Mouse (Mus musculus) adrenal gland, adult 8-10 months (tissue): ENCODE results near the gene Cirbp. TPM values are rescaled to one million over a fixed set of nuclear protein-coding genes. Genes with fewer than 3 reads are reported as not detected.
"Not testable (repeated sequence)": the region's sequence is repeated elsewhere in the genome, so short reads cannot be mapped to it uniquely, and the experiment has no call there.

ENCODE experiments used
- DNase-seq: peaks from one replicate; pipeline ENCODE4 v3.0.0; 2022
- total RNA-seq, 4 experiments: library from RNA; stranded (reverse); gene quantifications; 2 replicates each; pipeline ENCODE4 v1.2.4; 2022

Gene Cirbp
- total RNA-seq, 4 experiments from 2014 or later: 44.2 to 234 (median 162) TPM

DNA sequence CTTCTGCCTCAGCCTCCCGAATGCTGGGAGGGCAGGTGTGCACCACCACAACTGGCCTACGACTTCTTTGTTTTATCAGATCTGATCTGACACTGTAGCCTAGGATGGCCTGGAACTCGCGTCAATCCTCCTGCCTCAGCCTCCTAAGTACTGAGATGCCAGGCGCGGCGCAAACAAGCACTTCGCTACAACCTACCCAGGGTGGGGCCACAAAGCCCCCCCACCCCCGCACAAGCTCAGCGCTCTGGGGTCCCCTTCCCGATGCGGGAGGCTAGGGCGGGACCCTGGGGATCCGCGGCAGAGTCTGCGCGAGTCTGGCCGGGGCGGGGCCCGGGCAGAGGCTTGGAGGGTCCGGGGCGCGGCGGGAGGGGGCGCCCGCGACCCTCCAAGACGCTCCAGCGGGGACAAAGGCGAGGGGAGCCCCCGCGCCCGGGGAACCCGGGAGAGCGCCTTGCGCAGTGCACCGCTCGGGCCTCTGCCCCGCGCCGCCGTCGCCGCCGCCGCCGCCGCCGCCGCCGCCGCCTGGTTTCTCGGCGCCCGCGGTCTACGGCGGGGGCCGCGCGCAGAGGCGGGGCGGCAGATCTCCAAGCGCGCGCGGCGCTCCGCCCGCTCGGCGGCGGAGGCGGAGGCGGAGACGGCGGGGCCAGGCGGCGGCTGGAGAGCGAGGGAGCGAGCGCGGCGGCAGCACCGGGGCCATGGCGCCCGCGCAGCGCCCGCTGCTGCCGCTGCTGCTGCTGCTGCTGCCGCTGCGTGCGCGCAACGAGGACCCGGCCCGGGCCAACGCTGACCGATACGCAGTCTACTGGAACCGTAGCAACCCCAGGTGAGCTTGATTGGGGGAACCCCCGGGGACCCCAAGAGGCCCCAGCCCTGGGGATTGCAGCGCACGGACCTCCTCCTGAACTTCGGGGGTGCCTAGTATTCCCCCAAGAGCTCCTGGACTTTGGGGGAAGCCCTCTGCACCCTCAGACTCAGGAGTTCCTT, 13.6 kb downstream of the Cirbp start, which contains the start of gene Efna2:
Efna2 (plus strand) TSS at position 415 of the 984 bp plus-strand sequence.
- DNase-seq: peak; percentile 30

DNA sequence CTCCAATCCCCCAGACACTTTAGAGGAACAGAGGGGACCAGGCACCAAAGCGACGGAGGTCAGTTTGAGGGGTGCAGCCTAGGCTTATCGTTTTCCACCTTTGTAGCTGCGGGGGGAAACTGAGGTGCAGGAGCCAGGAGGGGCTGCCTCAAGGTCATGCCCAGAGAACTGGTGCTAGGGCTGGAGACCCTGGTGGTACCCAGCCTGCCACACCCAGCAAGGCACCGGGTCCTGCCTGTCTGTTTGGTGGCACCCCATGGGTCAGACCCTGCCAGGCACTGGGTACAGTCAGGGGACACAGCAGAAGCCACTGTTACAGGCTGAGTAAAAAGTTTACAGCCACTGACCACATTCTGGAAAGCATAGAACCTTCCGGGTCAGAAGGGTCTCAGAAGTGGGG, 14.5 kb downstream of the Cirbp start:
- no peak for DNase-seq

DNA sequence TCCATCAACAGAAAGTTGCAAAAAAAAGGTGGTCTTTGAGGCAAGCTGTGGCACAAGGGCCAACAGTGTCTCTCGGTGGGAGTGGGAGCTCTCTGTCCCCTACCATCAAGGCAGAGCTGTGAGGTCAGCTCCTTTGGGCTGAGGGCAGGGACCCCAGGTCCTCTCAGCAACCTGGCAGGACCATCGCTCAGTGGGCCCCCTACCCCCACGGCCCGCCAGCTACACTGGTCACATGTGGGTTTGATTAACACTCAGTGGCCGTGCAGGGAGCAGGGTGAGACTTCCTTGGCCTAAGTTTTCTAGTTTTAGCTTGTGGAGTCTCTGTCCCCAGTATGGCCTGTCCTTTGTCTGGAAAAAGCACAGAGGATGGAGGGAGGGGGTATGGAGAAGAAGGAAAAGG, 15.0 kb downstream of the Cirbp start:
- DNase-seq: no peak

DNA sequence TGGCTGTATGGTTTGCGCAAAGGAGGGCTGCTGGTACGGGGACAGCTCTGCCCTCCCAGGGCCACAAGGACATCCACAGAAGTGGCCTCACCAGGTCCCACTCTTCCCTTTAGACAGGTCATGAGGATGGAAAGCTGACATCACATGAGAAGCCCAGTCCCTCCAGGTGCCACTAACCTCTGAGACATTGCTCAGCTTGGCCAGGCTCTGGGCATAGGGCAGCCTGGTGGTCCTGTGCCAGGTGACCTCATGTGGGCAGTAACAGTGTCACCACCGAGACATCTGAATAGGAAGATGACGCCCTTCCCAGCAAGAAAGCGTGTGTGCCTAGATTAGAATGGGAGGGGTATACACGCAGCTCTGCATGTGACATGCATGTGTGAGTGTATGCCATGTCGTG, 16.8 kb downstream of the Cirbp start:
- no peak for DNase-seq

DNA sequence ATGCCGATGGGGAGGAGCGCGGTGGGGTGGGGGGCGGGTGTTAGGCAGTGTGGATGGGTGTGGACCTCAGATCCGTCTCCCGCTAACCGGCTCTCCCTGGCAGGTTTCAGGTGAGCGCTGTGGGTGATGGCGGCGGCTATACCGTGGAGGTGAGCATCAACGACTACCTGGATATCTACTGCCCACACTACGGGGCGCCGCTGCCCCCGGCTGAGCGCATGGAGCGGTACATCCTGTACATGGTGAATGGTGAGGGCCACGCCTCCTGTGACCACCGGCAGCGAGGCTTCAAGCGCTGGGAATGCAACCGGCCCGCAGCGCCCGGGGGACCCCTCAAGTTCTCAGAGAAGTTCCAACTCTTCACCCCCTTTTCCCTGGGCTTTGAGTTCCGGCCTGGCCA, 20.9 kb downstream of the Cirbp start:
- no peak for DNase-seq

DNA sequence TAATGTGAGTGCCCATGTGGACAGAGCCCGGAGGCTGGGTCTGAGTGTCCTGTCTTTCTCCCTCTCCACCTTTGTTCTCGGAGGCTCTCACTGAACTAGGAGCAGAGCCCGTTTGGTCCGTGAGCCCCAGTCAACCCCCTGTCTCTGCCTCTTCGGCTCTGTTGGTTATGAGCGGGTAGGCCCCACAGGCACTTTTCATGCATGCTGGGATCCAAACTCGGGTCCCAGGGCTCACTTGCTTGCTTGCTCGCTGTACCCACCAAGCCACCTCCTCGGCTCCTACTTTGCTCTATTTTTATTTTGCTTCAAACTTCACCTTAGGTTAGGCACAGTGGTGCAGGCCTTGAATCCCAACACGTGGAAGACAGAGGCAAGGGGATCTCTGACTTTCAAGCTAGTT, 22.0 kb downstream of the Cirbp start:
- no peak for DNase-seq

DNA sequence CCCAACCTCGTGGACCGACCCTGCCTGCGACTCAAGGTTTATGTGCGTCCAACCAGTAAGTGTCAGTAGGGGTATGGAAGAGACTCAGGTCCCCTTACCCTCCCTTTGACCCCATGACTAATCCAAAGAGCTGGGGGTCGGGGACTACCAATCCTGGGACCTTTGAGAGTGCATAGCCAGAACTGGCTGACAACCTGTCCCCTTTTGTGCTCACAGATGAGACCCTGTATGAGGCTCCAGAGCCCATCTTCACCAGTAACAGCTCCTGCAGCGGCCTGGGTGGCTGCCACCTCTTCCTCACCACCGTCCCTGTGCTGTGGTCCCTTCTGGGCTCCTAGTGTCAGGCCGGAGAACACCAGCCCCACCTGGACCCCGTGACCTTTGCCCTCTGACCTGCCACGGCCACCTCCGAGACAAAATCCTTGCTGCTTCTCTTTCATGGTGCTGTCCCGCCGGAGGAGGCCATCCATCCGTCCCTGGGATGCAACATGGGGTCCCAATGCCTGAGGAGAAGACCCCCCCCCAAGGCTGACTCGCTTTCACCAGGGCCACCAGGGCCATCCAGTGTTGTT, 22.8 kb downstream of the Cirbp start:
- DNase-seq: no peak

DNA sequence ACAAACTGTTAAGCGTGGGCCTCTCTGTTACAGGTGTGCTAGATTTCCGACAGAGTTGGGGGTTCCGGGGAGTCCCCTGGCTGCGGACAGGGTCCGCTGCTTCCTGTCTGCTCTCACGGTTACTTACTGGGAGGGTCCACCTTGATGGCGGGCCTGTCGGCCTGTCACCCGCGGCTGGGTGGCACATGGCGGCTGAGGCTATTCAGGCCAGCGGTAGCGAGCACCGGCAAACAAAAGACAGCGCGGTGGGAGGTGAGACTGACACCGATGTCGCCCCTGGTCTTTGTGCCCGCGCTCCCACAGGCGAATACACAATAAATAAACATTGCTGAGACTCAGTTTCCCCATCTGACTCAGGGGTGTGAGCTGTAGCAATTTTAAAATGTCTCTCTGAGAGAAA, 24.2 kb downstream of the Cirbp start:
- no peak for DNase-seq

DNA sequence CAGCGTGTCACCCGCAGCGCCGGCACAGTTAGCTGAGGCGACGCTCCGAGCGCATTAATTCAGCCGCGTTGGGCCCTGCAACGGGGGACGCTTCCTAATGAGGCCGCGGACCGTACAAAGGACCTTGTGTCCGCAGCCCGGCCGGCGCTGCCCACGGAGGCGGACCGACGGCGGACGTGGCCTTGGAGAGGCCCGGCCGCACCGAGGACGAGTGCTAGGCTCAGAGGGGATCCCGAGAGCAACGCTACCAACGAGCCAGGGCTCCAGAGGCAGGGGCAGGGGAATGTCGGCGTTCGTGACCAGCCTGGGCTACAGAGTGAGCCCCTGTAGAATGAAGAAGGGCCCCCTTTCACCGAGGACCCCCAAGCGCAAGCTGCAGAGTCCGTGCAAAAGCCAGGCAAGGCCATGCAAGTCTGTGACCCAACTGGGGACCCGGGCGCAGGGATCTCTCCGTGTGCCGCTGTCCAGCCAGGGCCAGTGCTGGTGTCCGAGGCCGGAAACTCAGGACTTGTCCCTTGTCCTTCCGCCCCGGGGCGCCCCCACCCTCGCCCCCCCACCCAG, 24.8 kb downstream of the Cirbp start:
- DNase-seq: peak; percentile 32

DNA sequence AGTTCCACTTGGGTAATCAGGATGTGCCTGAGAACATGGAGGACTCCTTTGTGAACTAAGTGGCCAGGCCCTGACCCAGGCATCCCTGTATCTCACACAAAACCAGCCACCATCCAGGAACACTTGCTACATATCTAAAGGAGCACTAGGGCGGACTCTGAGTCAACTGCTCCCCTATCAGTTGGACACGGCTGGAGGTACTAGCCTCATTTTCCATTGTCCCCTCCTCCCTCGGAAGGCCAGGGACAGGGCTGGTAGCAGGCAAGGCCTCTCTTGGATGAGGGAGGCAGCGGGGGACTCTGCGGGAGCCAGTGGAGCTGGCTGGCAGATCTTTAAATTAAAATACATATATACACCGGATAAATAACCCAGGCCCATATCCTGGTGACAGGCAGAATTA, 28.2 kb downstream of the Cirbp start:
- no peak for DNase-seq

DNA sequence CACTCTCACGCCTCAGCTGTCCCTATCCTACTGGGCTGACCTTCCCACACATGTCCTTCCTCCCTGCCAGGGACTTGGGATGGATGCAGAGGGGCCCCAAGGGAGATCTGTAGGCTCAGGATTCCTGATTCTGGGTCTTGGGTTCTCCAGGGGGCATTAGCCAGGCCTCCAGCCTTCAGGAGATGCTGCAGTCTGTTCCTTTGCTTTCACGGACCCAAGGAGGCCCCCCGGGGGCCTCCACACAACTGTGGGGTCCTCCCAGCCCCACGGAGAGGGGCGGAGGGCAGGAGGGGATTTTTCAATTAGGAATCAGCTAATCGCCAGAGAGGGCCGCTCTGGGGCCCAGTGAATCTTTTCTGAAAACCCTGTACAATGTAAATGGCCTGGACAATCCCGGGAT, 28.7 kb downstream of the Cirbp start:
- no peak for DNase-seq

DNA sequence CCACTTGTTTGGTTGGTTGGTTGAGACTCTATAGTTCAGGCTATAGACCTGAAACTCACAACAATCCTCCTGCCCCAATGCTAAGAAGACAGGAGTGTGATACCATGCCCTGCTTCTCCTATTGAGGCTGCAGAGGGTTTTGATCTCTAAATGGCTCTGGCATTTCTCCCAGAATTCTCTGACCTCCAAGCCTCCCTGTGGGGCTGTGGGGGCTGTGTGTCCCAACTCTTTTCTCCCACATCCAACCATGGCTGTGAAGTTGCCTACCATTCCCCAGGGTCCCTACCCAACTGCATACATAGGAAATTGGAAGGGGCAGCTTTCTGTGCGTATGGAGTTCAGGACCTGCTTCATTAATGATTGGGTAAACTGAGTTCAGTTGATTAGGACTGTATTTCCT, 30.4 kb downstream of the Cirbp start:
- DNase-seq: no peak

DNA sequence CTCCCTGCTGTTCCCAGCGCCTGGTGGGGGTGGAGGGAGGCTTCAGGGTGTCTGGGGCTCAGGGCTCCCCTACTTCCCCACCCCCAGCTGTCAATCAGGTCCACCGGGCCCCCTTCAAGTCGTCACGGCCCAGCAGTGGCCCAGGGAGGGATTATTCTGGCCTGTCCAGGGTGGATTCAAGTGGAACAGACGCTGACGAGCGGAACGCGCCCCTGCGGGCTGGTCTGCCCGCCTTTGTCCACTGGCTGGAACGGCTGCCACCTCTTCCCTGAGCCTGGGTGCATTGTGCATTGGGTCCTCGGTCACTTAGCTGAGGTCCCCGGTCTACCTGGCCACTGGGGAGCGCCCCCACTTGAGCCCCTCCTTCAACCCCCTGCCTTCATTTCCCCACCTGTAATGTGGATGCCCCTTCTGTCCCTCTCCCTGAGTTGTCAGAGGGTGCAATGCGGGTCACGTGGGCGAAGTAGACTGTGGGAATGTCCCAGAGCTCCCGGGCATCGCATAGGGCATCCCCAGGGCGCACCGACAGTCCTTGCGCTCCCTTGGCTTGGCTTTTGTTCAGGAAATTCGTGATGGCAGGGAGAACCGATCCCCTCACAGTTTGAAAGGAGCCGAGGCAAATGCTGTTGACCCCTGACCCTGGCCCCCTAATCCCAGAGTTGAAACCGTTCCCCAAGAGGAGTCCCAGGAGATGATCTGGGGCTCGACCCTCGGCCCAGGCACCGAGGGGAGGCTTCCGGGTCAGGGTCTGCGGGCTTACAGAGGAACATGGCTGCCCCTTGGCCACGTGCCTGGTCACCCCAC, 31.2 kb downstream of the Cirbp start:
- no peak for DNase-seq

DNA sequence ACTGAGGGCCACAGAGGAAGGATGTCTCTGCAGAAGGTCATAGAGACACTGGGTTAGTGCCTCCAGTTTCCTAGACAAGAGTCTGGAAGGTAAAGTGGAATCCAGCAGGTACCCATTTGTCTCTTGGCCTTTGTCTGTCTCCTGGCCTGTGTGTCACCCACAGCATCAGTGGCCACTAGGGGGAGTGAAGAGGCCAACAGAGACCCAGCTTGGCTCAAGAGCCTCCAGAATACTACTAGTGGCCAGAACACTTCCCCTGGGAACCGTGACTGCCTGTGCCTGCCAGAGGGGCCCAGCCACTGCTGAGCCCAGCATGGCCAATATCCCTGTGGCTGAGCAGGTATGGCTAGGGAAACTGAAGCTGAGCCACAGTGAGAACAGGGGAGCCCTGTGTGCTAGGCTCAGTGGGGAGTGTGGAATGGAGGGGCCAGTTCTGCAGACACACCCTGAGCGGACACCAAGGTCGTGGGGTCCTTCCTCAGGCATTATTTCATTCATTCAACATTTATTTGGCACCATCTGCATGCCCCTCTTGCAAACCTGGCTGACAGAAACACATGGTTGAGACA, 33.7 kb downstream of the Cirbp start:
- DNase-seq: peak; percentile 68

DNA sequence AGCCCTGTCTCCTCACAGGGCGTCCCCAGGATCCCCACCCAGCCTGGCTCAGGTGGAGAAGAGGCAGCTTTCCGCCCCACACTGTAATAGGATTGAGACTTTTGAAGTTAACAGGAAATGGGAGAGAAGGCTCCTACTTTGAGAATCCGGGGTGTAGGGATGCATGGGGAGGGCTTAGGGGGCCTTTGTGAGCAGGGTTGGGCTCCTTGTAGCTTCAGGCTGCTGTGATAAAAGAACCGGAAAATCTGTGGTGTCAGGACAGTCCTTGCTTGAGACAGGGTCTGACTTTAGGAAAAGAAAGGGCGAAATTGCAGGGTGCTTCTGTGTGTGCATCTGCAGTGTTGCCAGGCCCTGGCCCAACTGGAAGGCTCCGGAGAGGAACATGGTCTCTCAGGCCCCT, 34.7 kb downstream of the Cirbp start:
- no peak for DNase-seq

DNA sequence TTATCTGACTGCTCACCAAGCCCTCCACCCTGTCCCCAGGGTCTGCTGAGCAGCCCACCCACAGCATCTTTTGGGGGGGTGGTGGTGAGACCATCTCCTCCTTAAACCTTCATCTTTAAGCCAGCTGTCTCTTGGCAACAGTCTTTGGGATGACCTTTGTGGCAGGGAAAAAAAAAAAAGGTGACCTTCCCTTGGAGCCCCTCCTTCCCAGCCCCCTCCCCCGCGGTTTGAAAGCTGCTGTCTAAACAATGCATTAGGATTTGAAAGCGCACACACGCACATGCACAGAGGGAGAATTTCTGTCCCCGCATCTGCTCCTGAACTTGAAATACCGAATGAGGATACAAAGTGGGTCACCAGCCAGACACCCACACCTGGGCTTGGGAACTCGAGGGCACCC, 38.3 kb downstream of the Cirbp start:
- no peak for DNase-seq

DNA sequence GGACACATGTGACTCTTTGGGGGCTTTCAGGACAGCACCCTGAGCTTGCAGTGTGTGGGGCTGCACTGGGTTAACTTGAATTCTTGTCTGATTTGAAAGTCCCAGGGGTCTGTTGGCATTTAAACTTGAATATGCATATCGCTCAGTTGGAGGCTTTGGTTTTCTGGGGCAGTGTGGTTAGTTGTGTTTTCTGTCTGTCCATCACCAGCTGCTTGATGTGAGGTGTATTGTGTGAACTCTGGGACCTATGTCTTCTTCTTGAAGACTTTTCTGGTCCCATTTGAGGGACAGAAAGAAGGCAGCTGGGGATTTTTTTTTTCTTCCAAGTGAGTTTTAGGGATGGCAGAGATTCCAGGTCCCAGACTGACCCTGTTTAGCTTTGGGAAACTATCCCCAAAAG, 41.4 kb downstream of the Cirbp start:
- DNase-seq: no peak

DNA sequence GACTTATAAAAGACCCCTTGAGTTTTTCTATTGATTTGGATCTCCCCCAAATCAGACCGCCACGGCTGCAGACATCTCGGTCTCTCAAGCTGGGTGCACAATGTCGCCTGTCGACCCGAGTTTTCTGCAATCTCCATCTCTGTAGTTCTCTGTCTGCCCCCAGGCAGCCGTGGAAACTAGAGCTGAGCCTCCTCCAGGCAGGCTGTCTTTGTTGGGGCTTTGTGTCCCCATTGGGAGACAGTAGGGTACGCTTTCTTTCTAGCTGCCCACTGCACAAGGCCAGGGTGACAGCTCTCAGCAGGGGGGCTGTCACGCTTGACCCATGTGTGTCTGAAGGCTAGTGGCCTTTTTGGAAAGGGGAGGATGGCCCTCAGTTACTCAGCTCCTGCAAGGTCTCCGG, 41.9 kb downstream of the Cirbp start:
- no peak for DNase-seq

DNA sequence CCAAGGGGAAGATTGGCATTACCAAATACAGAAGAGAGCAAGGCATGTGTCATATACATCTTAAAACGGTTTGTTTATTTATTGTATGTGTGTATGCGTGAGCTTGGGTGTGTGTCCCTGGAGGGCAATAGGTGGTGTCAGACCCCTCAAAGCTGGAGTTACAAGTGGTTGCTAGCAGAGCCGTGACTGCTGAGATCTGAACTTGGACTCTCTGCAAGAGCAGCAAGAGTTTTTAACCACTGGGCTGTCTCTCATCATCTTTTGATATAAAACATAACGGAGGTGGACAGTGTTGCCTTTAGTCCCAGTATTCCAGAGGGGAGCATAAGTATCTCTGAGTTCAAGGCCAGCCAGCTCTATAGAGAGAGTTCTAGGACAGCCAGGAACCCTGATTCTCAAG, 42.5 kb downstream of the Cirbp start:
- DNase-seq: no peak

DNA sequence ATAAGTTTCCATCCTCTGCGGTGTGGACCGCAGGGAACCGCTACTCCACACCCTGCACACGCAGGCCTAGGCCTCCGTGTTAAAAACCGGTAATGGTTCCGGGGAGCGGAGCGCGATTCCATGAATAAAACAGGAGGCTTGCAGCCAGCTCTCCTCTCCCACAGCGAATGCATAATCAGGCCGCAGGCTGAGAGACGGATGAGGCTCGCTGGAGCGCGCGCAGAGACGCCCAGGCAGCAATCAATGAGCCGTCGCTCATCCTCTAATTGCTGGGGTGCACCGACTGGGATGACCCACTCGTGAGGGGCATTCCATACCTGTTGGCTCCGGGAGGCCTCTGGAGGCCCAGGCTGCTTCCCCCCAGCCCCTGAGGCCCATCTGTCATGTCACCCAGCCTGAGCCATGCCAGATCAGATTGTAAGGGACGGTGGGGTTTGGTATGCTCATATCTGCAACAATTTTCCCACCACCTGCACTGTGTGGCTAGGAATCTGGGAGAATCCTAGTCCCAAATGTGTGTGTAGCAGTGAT, 43.1 kb downstream of the Cirbp start:
- no peak for DNase-seq

DNA sequence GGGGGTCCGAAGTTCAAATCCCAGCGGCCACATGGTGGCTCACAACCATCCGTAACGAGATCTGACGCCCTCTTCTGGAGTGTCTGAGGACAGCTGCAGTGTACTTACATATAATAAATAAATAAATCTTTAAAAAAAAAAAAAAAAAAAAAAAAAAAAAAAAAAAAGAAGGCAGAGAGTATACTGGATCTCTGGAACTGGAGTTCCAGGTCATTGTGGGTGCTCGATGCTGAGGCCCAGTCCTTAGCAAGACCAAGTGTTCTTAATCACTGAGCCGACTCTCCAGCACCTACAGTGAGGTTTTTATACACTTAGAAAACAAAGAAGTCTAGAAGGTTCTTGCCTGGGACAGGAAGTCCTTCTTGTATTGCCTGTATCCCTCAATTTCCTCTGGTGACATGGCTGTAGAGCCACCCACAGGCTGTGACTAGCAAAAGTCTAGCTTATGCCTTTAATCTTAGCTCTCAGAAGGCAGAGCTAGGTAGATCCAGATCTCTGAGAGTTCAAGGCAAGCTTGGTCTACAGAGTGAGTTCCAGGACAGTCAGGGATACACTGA, 45.8 kb downstream of the Cirbp start:
- not testable (repeated sequence) for DNase-seq
